8 mouse cellular contexts compared by ENCODE assay signal in the genomic region with DNA sequence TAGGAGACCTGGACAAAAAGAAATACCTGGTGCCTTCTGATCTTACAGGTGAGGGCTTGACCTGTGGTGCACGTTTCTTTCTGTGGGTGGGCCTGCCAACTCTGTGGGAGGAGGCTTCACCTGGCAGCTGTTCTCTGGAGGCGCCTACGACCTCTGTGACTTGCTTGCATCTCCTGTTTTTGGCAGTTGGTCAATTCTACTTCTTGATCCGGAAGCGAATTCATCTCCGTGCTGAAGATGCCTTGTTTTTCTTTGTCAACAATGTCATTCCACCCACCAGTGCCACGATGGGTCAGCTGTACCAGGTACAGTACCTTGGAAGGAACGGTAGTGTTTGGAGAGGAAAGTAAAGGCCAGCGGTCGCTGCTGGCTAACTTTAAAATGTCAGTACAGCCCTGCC. TPM values are rescaled to one million over a fixed set of nuclear protein-coding genes. Genes with fewer than 3 reads are reported as not detected.
DNase-seq lines count a peak whose midpoint lies in the region; ATAC-seq lines count a peak whose summit lies in the region.

No protein-coding gene starts in this region.

- DNase-seq in lung, postnatal 14 days, result no peak
- no peak for DNase-seq in limb, embryonic 10.5 days (ENCODE audit: low spot score)
- no peak for DNase-seq in layer of hippocampus, postnatal 25 days (ENCODE audit: extremely low spot score in 1 of 2, low spot score in 1 of 2)
- no peak for DNase-seq in B cell, adult 2 months

- peaks cover 10% of the 10 kb centered on the region for H3K4me1 ChIP-seq in lung, embryonic 16.5 days (replicated peaks; ENCODE audit: control insufficient read depth, insufficient read depth, low read length)
- peaks cover 20% of the 10 kb centered on the region for H3K4me1 ChIP-seq in forebrain, embryonic 16.5 days (replicated peaks; ENCODE audit: control insufficient read depth, insufficient read depth, low read length)
- peaks cover 27% of the 10 kb centered on the region for H3K4me1 ChIP-seq in limb, embryonic 10.5 days
- peaks cover 29% of the 10 kb centered on the region for H3K4me1 ChIP-seq in neural tube, embryonic 15.5 days

- peaks cover 40% of the 10 kb centered on the region for H3K36me3 ChIP-seq in lung, embryonic 16.5 days (ENCODE audit: control insufficient read depth, insufficient read depth, low read length)
- H3K36me3 ChIP-seq in forebrain, embryonic 16.5 days (ENCODE audit: control insufficient read depth, insufficient read depth), result peaks cover 22% of the 10 kb centered on the region
- H3K36me3 ChIP-seq in limb, embryonic 10.5 days, result peaks cover 50% of the 10 kb centered on the region
- peaks cover 43% of the 10 kb centered on the region for H3K36me3 ChIP-seq in neural tube, embryonic 15.5 days

- ATAC-seq in lung, embryonic 16.5 days (ENCODE audit: low read depth), result no peak
- ATAC-seq in forebrain, embryonic 16.5 days, result no peak
- ATAC-seq in neural tube, embryonic 15.5 days (ENCODE audit: low FRiP score), result no peak
- ATAC-seq in activated CD4-positive, CD25-positive, alpha-beta regulatory T cell, adult 4 months, result no peak

- WGBS in lung, embryonic 16.5 days, result 70% methylated on average over 10 of the region's 10 CpGs
- WGBS in forebrain, embryonic 16.5 days, result 82% methylated on average over 10 of the region's 10 CpGs
- 85% methylated on average over 10 of the region's 10 CpGs for WGBS in limb, embryonic 10.5 days
- WGBS in neural tube, embryonic 15.5 days, result 88% methylated on average over 10 of the region's 10 CpGs

- 0 out of 2 replicates have a peak overlapping the region, but pooled peaks have one; percentile 17 for H3K27ac ChIP-seq in lung, embryonic 16.5 days (ENCODE audit: low read length)
- no peak overlapping the region for H3K27ac ChIP-seq in forebrain, embryonic 16.5 days (ENCODE audit: low read length)
- no peak overlapping the region for H3K27ac ChIP-seq in limb, embryonic 10.5 days
- peak overlapping the region; percentile 15; the same call in 1 of the 2 replicates for H3K27ac ChIP-seq in neural tube, embryonic 15.5 days (replicated peaks)

- H3K4me3 ChIP-seq in lung, embryonic 16.5 days (ENCODE audit: low read length), result peak overlapping the region; percentile 85
- H3K4me3 ChIP-seq in forebrain, embryonic 16.5 days (replicated peaks; ENCODE audit: low read length), result peak overlapping the region; percentile 62
- peak overlapping the region; percentile 69 for H3K4me3 ChIP-seq in limb, embryonic 10.5 days
- H3K4me3 ChIP-seq in neural tube, embryonic 15.5 days (replicated peaks), result peak overlapping the region; percentile 77

- peak overlapping the region; percentile 66 for H3K4me2 ChIP-seq in lung, embryonic 16.5 days (ENCODE audit: low read depth, low read length)
- H3K4me2 ChIP-seq in forebrain, embryonic 16.5 days (ENCODE audit: low read length), result peak overlapping the region; percentile 88
- H3K4me2 ChIP-seq in neural tube, embryonic 15.5 days, result peak overlapping the region; percentile 74

- peak overlapping the region; percentile 89 for H3K9ac ChIP-seq in lung, embryonic 16.5 days (ENCODE audit: low read length)
- H3K9ac ChIP-seq in forebrain, embryonic 16.5 days (replicated peaks; ENCODE audit: low read depth, low read length), result peak overlapping the region; percentile 73
- H3K9ac ChIP-seq in neural tube, embryonic 15.5 days (replicated peaks), result peak overlapping the region; percentile 92

- no peaks in the 10 kb centered on the region for H3K27me3 ChIP-seq in lung, embryonic 16.5 days (ENCODE audit: control insufficient read depth, insufficient read depth, low read depth, low read length)
- H3K27me3 ChIP-seq in forebrain, embryonic 16.5 days (replicated peaks; ENCODE audit: control insufficient read depth, insufficient read depth, low read length), result no peaks in the 10 kb centered on the region
- H3K27me3 ChIP-seq in limb, embryonic 10.5 days (ENCODE audit: low read depth, poor library complexity, severe bottlenecking), result no peaks in the 10 kb centered on the region
- H3K27me3 ChIP-seq in neural tube, embryonic 15.5 days (replicated peaks), result no peaks in the 10 kb centered on the region

- no peaks in the 10 kb centered on the region for H3K9me3 ChIP-seq in lung, embryonic 16.5 days (ENCODE audit: control insufficient read depth, low read length)
- H3K9me3 ChIP-seq in forebrain, embryonic 16.5 days (ENCODE audit: control insufficient read depth, low read length), result no peaks in the 10 kb centered on the region
- no peaks in the 10 kb centered on the region for H3K9me3 ChIP-seq in limb, embryonic 10.5 days (replicated peaks)
- no peaks in the 10 kb centered on the region for H3K9me3 ChIP-seq in neural tube, embryonic 15.5 days (replicated peaks)

RNA-seq across cellular contexts. Expression of a gene that starts 1.5 kb away (rescaled TPM):
- polyA plus RNA-seq in lung, embryonic 16.5 days (2015; fragmentation: Nextera tagmentation; extraction: Ambion mirVana), result 515 and 536 TPM in 2 replicates
- 563 and 565 TPM in 2 replicates for polyA plus RNA-seq in forebrain, embryonic 16.5 days (2015; fragmentation: Nextera tagmentation; extraction: Ambion mirVana)
- polyA plus RNA-seq in limb, embryonic 10.5 days (2016; fragmentation: Nextera tagmentation; extraction: Ambion mirVana), result 280 and 332 TPM in 2 replicates
- polyA plus RNA-seq in neural tube, embryonic 15.5 days (2015; fragmentation: Nextera tagmentation; extraction: Ambion mirVana), result 549 and 565 TPM in 2 replicates
- total RNA-seq in layer of hippocampus, postnatal 25 days (2021), result 100 to 1,000 TPM; 229 to 258 TPM
- polyA plus RNA-seq in activated CD4-positive, CD25-positive, alpha-beta regulatory T cell, adult 4 months (2017; shearing (Covaris generic)), result 100 to 1,000 TPM; 343 to 373 TPM

RNA-seq across cellular contexts. Expression of a gene that starts 3.2 kb away (rescaled TPM):
- 58.1 and 59.5 TPM in 2 replicates for polyA plus RNA-seq in lung, embryonic 16.5 days (2015; fragmentation: Nextera tagmentation; extraction: Ambion mirVana)
- 63.7 and 66.8 TPM in 2 replicates for polyA plus RNA-seq in forebrain, embryonic 16.5 days (2015; fragmentation: Nextera tagmentation; extraction: Ambion mirVana)
- 101 and 106 TPM in 2 replicates for polyA plus RNA-seq in limb, embryonic 10.5 days (2016; fragmentation: Nextera tagmentation; extraction: Ambion mirVana)
- polyA plus RNA-seq in neural tube, embryonic 15.5 days (2015; fragmentation: Nextera tagmentation; extraction: Ambion mirVana), result 53.5 and 57.8 TPM in 2 replicates
- 10 to 100 TPM; 41.4 to 46.9 TPM for total RNA-seq in layer of hippocampus, postnatal 25 days (2021)
- 10 to 100 TPM; 32.1 to 44.9 TPM for polyA plus RNA-seq in activated CD4-positive, CD25-positive, alpha-beta regulatory T cell, adult 4 months (2017; shearing (Covaris generic))

RNA-seq across cellular contexts. Expression of a gene that starts 8.0 kb away (rescaled TPM):
- 30.1 and 30.7 TPM in 2 replicates for polyA plus RNA-seq in lung, embryonic 16.5 days (2015; fragmentation: Nextera tagmentation; extraction: Ambion mirVana)
- polyA plus RNA-seq in forebrain, embryonic 16.5 days (2015; fragmentation: Nextera tagmentation; extraction: Ambion mirVana), result 34.6 and 34.7 TPM in 2 replicates
- polyA plus RNA-seq in limb, embryonic 10.5 days (2016; fragmentation: Nextera tagmentation; extraction: Ambion mirVana), result 65.2 and 70.6 TPM in 2 replicates
- 22.6 and 25.1 TPM in 2 replicates for polyA plus RNA-seq in neural tube, embryonic 15.5 days (2015; fragmentation: Nextera tagmentation; extraction: Ambion mirVana)
- 10 to 100 TPM; 31.2 to 37.8 TPM for total RNA-seq in layer of hippocampus, postnatal 25 days (2021)
- polyA plus RNA-seq in activated CD4-positive, CD25-positive, alpha-beta regulatory T cell, adult 4 months (2017; shearing (Covaris generic)), result 1 to 10 TPM; 2.7 to 3.9 TPM

RNA-seq across cellular contexts. Expression of a gene that starts 10.1 kb away (rescaled TPM):
- polyA plus RNA-seq in lung, embryonic 16.5 days (2015; fragmentation: Nextera tagmentation; extraction: Ambion mirVana), result 98.4 and 99.2 TPM in 2 replicates
- polyA plus RNA-seq in forebrain, embryonic 16.5 days (2015; fragmentation: Nextera tagmentation; extraction: Ambion mirVana), result 166 and 167 TPM in 2 replicates
- polyA plus RNA-seq in limb, embryonic 10.5 days (2016; fragmentation: Nextera tagmentation; extraction: Ambion mirVana), result 154 and 176 TPM in 2 replicates
- polyA plus RNA-seq in neural tube, embryonic 15.5 days (2015; fragmentation: Nextera tagmentation; extraction: Ambion mirVana), result 159 and 167 TPM in 2 replicates
- total RNA-seq in layer of hippocampus, postnatal 25 days (2021), result 10 to 100 TPM; 77.1 to 82.2 TPM
- 10 to 100 TPM; 62.1 to 69.7 TPM for polyA plus RNA-seq in activated CD4-positive, CD25-positive, alpha-beta regulatory T cell, adult 4 months (2017; shearing (Covaris generic))

RNA-seq across cellular contexts. Expression of a gene that starts 11.4 kb away (rescaled TPM):
- polyA plus RNA-seq in lung, embryonic 16.5 days (2015; fragmentation: Nextera tagmentation; extraction: Ambion mirVana), result 20.6 and 23.0 TPM in 2 replicates
- 19.0 and 24.6 TPM in 2 replicates for polyA plus RNA-seq in forebrain, embryonic 16.5 days (2015; fragmentation: Nextera tagmentation; extraction: Ambion mirVana)
- 22.2 and 24.8 TPM in 2 replicates for polyA plus RNA-seq in limb, embryonic 10.5 days (2016; fragmentation: Nextera tagmentation; extraction: Ambion mirVana)
- 23.6 and 27.2 TPM in 2 replicates for polyA plus RNA-seq in neural tube, embryonic 15.5 days (2015; fragmentation: Nextera tagmentation; extraction: Ambion mirVana)
- total RNA-seq in layer of hippocampus, postnatal 25 days (2021), result 100 to 1,000 TPM; 107 to 116 TPM
- 10 to 100 TPM; 21.4 to 24.8 TPM for polyA plus RNA-seq in activated CD4-positive, CD25-positive, alpha-beta regulatory T cell, adult 4 months (2017; shearing (Covaris generic))

Comparison
In these comparisons a context has a peak if more than half of its experiments do, and no peak if none do; other contexts are left out.
1. H3K27ac ChIP-seq: peak in lung, embryonic 16.5 days (single experiment) and neural tube, embryonic 15.5 days (single experiment); none in forebrain, embryonic 16.5 days (single experiment) and limb, embryonic 10.5 days (single experiment).
2. Peak in every context shown above with its lines, with median percentiles within 50 percentile points of each other: H3K4me2 ChIP-seq, H3K4me3 ChIP-seq and H3K9ac ChIP-seq.